Mouse (Mus musculus): Measurements from ENCODE around the gene Snx14.

- TF ChIP-seq CTCF (IDR thresholded peaks at IDR 0.05; ENCODE audit: insufficient read depth, low read length) (no peak), POLR2A (IDR thresholded peaks at IDR 0.05; ENCODE audit: borderline replicate concordance, extremely low read depth, low read depth, low read length) (no peak)
These were observed 90.1 kb downstream of the Snx14 start for GRCm38 (mm10) chr9:88348623-88349022.
